Mouse (Mus musculus) brown adipose tissue, adult 24 weeks (tissue): ENCODE results near the gene Triobp. TPM values are rescaled to one million over a fixed set of nuclear protein-coding genes. Genes with fewer than 3 reads are reported as not detected.
"Not testable (repeated sequence)": the region's sequence is repeated elsewhere in the genome, so short reads cannot be mapped to it uniquely, and the experiment has no call there.

ENCODE experiments used
- H3K27ac ChIP-seq: fragments of 200-500 bp; replicated peaks from 2 replicates; pipeline ENCODE4 v1.5.1; 2012; ENCODE audit warnings: low read depth, mild to moderate bottlenecking, low read length
- H3K4me1 ChIP-seq: fragments of 200-500 bp; 2 replicates; pipeline ENCODE4 v1.6.1; 2012; ENCODE audit warnings: low read length, mixed read lengths; ENCODE audit not compliant: control insufficient read depth, insufficient read depth, insufficient read length
- H3K4me3 ChIP-seq: fragments of 200-500 bp; 2 replicates; pipeline ENCODE4 v1.5.1; 2012; ENCODE audit warnings: low read depth, mild to moderate bottlenecking, low read length, moderate library complexity; ENCODE audit not compliant: insufficient read depth
- polyA plus RNA-seq: library from polyadenylated mRNA; stranded (reverse); fragments of >200 nt; gene quantifications from 2 replicates; pipeline ENCODE4 v1.2.4, GENCODE M21; 2012; ENCODE audit not compliant: missing spikeins, insufficient read depth, insufficient read length

The Triobp gene
- polyA plus RNA-seq, 1 experiment, result 24.7 TPM

DNA sequence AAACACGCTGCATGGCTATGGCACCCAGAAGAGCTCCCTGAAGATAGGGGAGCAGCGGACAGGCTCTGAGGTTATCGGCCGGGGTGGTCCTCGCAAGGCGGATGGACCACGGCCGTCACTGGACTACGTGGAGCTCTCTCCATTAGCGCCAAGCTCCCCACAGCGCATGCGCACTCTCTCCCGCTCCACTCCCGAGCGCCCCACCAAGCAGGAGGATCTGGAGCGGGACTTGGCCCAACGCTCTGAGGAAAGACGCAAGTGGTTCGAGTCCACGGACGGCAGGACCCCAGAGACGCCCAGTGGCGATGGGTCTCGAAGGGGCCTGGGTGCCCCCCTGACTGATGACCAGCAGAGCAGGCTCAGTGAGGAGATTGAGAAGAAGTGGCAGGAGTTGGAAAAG is 45.4 kb downstream of the Triobp start:
- Histone ChIP-seq H3K27ac (no peak overlapping the region), H3K4me3 (no peak overlapping the region), H3K4me1 (peaks cover 23% of the 10 kb centered on the region)

DNA sequence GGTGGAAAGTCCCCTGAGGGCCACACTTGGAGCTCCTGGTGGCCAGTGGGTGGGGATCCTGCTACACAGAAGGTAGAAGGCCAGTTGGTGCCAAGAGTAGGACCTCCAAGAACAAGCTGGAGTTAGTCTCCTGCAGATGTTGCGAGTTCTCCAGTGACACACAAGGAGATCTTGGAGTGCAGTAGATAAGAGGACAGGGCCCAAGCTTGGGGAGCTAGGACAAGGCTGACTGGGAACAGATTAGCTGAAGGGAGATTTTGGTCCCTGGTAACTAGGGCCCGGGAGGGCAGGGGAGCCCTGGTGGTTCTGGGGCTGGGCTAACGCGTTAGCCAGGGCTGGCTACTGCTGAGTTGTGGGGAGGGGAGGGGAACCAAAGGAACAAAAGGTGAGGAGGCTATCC is 48.4 kb downstream of the Triobp start:
- Histone ChIP-seq H3K4me1 (peaks cover 22% of the 10 kb centered on the region), H3K4me3 (no peak overlapping the region), H3K27ac (no peak overlapping the region)

DNA sequence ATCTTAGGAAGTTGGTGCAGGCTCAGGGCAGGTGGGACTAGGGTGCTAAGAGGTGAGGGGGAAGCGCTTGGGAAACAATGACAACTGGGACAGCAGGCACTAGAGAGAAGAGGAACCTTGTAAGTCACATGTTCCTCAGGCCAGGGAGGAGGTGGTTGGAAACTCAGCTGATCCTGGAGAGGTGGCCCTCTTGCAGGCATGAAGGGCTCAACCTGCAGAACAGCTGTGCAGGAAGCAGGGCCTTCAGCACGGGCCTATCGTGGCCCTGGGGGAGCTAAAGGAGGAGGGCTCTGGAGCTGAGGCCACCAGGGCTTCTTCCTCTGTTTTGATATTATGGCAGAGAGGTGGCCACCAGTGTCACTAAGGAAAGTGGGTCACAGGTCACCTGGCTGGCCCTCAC is 49.1 kb downstream of the Triobp start:
- Histone ChIP-seq H3K27ac (no peak overlapping the region), H3K4me3 (no peak overlapping the region), H3K4me1 (peaks cover 22% of the 10 kb centered on the region)

DNA sequence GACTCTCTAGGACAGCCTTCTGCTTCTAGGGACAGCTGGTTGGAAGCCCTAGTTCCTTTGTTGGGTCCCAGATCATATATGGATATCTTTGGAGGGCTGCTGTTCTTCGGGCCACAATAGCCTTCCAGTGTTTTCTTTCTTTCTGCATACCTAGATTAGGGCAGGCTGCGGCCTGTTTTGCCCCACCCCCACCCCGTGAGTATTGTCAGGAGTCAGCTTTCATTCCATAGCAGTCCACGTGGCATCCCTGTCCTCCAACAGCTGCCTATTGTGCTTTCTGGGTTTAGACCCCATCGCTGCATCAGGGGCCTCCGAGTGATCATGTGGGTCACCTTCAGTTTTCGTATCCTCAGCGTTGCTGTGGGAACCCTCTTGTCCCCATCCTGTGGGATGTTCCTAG is 50.8 kb downstream of the Triobp start:
- no peak overlapping the region for H3K27ac ChIP-seq
- peaks cover 22% of the 10 kb centered on the region for H3K4me1 ChIP-seq
- H3K4me3 ChIP-seq, result no peak overlapping the region

DNA sequence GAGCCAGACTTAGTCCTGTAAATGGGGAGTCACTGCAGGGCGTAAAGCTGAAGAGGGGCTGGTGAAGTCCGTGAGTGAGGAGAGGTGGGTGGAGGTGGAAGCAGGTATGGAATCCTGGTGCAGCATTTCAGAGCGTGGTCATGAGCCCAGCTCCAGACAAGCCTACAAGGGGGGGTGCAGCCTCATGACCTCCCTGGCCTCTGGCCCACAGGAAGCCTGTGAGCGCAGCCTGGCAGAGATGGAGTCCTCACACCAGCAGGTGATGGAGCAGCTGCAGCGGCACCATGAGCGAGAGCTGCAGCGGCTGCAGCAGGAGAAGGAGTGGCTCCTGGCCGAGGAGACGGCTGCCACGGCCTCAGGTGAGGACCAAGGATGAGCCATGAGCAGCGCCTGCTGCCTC is 52.1 kb downstream of the Triobp start:
- Histone ChIP-seq H3K4me1 (peaks cover 22% of the 10 kb centered on the region), H3K4me3 (no peak overlapping the region), H3K27ac (no peak overlapping the region)

- no peak overlapping the region for H3K27ac ChIP-seq
- peaks cover 20% of the 10 kb centered on the region for H3K4me1 ChIP-seq
- H3K4me3 ChIP-seq, result no peak overlapping the region
These were observed 52.9 kb downstream of the Triobp start for GRCm38 (mm10) chr15:79000357-79000791.

DNA sequence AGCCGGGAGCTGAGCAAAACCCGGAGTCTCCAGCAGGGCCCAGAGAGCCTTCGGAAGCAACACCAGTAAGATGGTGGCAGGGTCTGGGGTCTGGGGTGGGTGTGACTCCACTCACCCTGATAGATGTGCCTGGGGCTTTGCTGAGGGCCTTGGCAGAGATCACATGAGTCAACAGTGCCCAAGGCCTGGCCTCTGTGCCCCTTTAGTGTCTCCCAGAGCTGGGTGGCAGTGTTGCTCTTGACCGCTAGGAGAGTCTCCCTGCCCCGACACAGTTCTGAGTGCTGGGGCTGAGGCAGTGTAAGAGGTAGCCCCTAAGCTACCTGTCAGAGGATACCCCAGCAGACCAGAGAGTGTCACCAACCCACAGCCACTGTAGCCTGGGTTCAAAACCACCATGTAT is 54.0 kb downstream of the Triobp start:
- Histone ChIP-seq H3K27ac (no peak overlapping the region), H3K4me1 (peaks cover 10% of the 10 kb centered on the region; the same call in 1 of the 2 replicates), H3K4me3 (no peak overlapping the region)

GRCm38 (mm10) chr15:79002036-79002435 is 54.5 kb downstream of the Triobp start:
- Histone ChIP-seq H3K4me3 (no peak overlapping the region), H3K27ac (no peak overlapping the region), H3K4me1 (peaks cover 8% of the 10 kb centered on the region; the same call in 1 of the 2 replicates)

- Histone ChIP-seq H3K4me1 (peaks cover 8% of the 10 kb centered on the region; the same call in 1 of the 2 replicates), H3K4me3 (no peak overlapping the region)
These were observed 55.6 kb downstream of the Triobp start for GRCm38 (mm10) chr15:79003079-79003478.

GRCm38 (mm10) chr15:79005581-79005980 is 58.1 kb downstream of the Triobp start:
- Histone ChIP-seq H3K27ac (no peak overlapping the region), H3K4me3 (no peak overlapping the region), H3K4me1 (no peaks in the 10 kb centered on the region)

More at GRCm38 (mm10) chr15:79003079-79003478, 55.6 kb downstream of the Triobp start:
- no peak overlapping the region for H3K27ac ChIP-seq

GRCm38 (mm10) chr15:79006638-79007037 is 59.1 kb downstream of the Triobp start:
- H3K27ac ChIP-seq, result no peak overlapping the region
- no peaks in the 10 kb centered on the region for H3K4me1 ChIP-seq
- no peak overlapping the region for H3K4me3 ChIP-seq

- H3K27ac ChIP-seq, result no peak overlapping the region
- no peak overlapping the region for H3K4me3 ChIP-seq
- H3K4me1 ChIP-seq, result no peaks in the 10 kb centered on the region
These were observed 59.5 kb downstream of the Triobp start for GRCm38 (mm10) chr15:79007059-79007458.

- H3K4me3 ChIP-seq, H3K4me1 ChIP-seq, H3K27ac ChIP-seq: not testable (repeated sequence)
These were observed 60.3 kb downstream of the Triobp start for GRCm38 (mm10) chr15:79007836-79008235.

GRCm38 (mm10) chr15:79009734-79010133 is 62.2 kb downstream of the Triobp start:
- H3K27ac ChIP-seq, result no peak overlapping the region
- H3K4me1 ChIP-seq, result no peaks in the 10 kb centered on the region

DNA sequence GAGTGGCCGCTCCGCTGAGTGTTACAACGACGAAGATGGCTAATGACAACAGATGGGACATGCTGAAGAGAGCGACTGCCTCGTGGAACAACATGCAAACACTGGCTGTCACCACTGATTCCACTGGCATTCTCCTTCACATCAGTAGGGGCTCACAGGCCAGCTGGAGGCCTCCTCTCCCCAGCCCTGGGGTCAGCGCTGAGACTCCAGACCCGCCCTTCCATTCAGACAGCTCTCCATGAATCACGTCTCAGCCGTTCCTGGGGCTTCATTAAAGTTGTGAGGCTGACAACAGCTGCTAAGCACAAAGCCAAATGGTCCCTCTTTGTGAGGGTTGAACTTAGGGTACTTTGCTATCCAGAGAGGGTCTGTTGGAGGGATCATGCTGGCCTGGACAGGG is 64.0 kb downstream of the Triobp start:
- Histone ChIP-seq H3K4me1 (no peaks in the 10 kb centered on the region), H3K4me3 (no peak overlapping the region)

More at GRCm38 (mm10) chr15:79009734-79010133, 62.2 kb downstream of the Triobp start:
- no peak overlapping the region for H3K4me3 ChIP-seq

DNA sequence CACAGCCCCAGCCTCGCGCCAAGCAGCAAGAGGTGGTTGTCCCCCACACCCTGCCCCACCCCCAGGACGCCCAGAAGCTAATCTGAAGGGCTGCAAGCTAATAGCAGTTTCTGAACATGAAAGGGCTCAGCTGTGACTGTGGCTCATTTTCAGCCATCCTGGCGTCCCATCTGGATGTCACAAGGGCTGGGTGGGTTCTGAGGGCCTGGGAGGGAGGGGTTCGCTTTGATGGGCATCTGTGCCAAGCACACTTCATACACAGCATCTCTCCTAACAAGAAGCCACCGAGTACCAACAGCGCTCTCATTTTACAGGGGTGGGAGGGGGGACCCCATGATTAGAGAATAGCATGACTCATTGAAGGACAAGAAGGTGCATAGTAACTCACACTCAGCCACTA is 65.9 kb downstream of the Triobp start:
- Histone ChIP-seq H3K27ac (no peak overlapping the region), H3K4me1 (no peaks in the 10 kb centered on the region), H3K4me3 (no peak overlapping the region)

More for the DNA sequence above, 64.0 kb downstream of the Triobp start:
- H3K27ac ChIP-seq, result no peak overlapping the region

- peaks cover 5% of the 10 kb centered on the region for H3K4me1 ChIP-seq
- no peak overlapping the region for H3K4me3 ChIP-seq
- no peak overlapping the region for H3K27ac ChIP-seq
These were observed 70.7 kb downstream of the Triobp start for GRCm38 (mm10) chr15:79018191-79018590.
